Mouse (Mus musculus) CD4-positive, CD25-positive, alpha-beta regulatory T cell (primary cell): Measurements from ENCODE around the gene Strbp. TPM values are rescaled to one million over a fixed set of nuclear protein-coding genes. Genes with fewer than 3 reads are reported as not detected.

Experiments used
- polyA plus RNA-seq: library from polyadenylated mRNA; unstranded; fragments of 100-300 nt; shearing (Covaris generic); gene quantifications from one replicate; pipeline ENCODE4 v1.2.1, GENCODE M21; 2017

Strbp gene
- polyA plus RNA-seq: 38.6 TPM

GRCm38 (mm10) chr2:37703230-37703954 is at the start of gene Strbp:
TSS of gene Strbp (minus strand) at chr2:37703859.

GRCm38 (mm10) chr2:37516030-37516710 is 187.5 kb downstream of the Strbp start, which contains the start of gene Gpr21:
TSS of gene Gpr21 (plus strand) at chr2:37516332.

GRCm38 (mm10) chr2:37442611-37443591 is 260.8 kb downstream of the Strbp start, which contains the start of the genes Zbtb26, Zbtb6 and Rabgap1:
TSS of gene Zbtb26 (minus strand) at chr2:37443135.
TSS of gene Zbtb6 (minus strand) at chr2:37443171.
TSS of gene Rabgap1 (plus strand) at chr2:37443279.

Other genes with a start within 250 kb of the Strbp start
- 1.3 TPM for gene Gpr21, start 187.5 kb downstream of the Strbp start, polyA plus RNA-seq
- gene Crb2, start 72.4 kb upstream of the Strbp start, polyA plus RNA-seq: 0.02 TPM